Mouse (Mus musculus) stomach, embryonic 16.5 days (tissue): ENCODE measurements around the gene Gdf7. TPM values are rescaled to one million over a fixed set of nuclear protein-coding genes. Genes with fewer than 3 reads are reported as not detected.

Source experiments
- ATAC-seq: fragments of 200-750 bp; cut with Nextera tagmentation; 2 replicates; pipeline ENCODE4 v1.8.0; 2017; ENCODE audit warnings: moderate number of reproducible peaks, moderate TSS enrichment; ENCODE audit not compliant: insufficient read depth, low FRiP score
- H3K27ac ChIP-seq: fragments of 300-500 bp; sonication (generic); 2 replicates; pipeline ENCODE4 v1.5.1; 2014; ENCODE audit warnings: low read length
- H3K27me3 ChIP-seq: fragments of 300-500 bp; sonication (generic); 2 replicates; pipeline ENCODE4 v1.6.1; 2014; ENCODE audit warnings: low read length, control low read depth, mixed read lengths; ENCODE audit not compliant: control insufficient read depth, insufficient read depth
- H3K36me3 ChIP-seq: fragments of 300-500 bp; sonication (generic); 2 replicates; pipeline ENCODE4 v1.6.1; 2014; ENCODE audit warnings: low read length; ENCODE audit not compliant: control insufficient read depth, insufficient read depth
- H3K4me1 ChIP-seq: fragments of 300-500 bp; sonication (generic); 2 replicates; pipeline ENCODE4 v1.6.1; 2014; ENCODE audit warnings: low read length, control low read depth, mixed read lengths; ENCODE audit not compliant: control insufficient read depth, insufficient read depth
- H3K4me2 ChIP-seq: fragments of 300-500 bp; sonication (generic); 2 replicates; pipeline ENCODE4 v1.6.1; 2014; ENCODE audit warnings: low read depth, low read length, mixed read lengths
- H3K4me3 ChIP-seq: fragments of 300-500 bp; sonication (generic); replicated peaks from 2 replicates; pipeline ENCODE4 v1.5.1; 2014; ENCODE audit warnings: mild to moderate bottlenecking, low read length
- H3K9ac ChIP-seq: fragments of 300-500 bp; sonication (generic); 2 replicates; pipeline ENCODE4 v1.6.1; 2014; ENCODE audit warnings: low read length
- H3K9me3 ChIP-seq: fragments of 300-500 bp; sonication (generic); replicated peaks from 2 replicates; pipeline ENCODE4 v1.6.1; 2016; ENCODE audit warnings: low read length, control low read depth; ENCODE audit not compliant: control insufficient read depth
- WGBS: fragments of 180-500 bp; shearing (Covaris S2); extraction: QIAGEN DNeasy Blood & Tissue Kit; methylation state at CpG from one replicate; pipeline ENCODE4 v1.1.7; 2014; 5-methylcytosine and 5-hydroxymethylcytosine counted together
- polyA plus RNA-seq: library from polyadenylated mRNA; unstranded; fragments of >200 nt; fragmentation: Nextera tagmentation; extraction: Ambion mirVana; gene quantifications from 2 replicates; pipeline ENCODE4 v1.2.1, GENCODE M21; 2015

Gdf7 gene
- polyA plus RNA-seq, 1 experiment from 2014 or later, result 0.09 TPM

- H3K9me3 ChIP-seq, result no peaks in the 10 kb centered on the region
- H3K4me1 ChIP-seq, result no peaks in the 10 kb centered on the region; the same call in 1 of the 2 replicates
- H3K27me3 ChIP-seq, result no peaks in the 10 kb centered on the region
- no peaks in the 10 kb centered on the region for H3K36me3 ChIP-seq
- no peak overlapping the region for H3K4me2 ChIP-seq
- no peak overlapping the region for H3K9ac ChIP-seq
- no peak overlapping the region for H3K4me3 ChIP-seq
- H3K27ac ChIP-seq, result no peak overlapping the region
- WGBS, result 84% methylated on average over 7 of the region's 7 CpGs
- no peak for ATAC-seq
These were observed 35.4 kb downstream of the Gdf7 start for GRCm38 (mm10) chr12:8266311-8266710.

- no peak for ATAC-seq
- no peak overlapping the region for H3K4me3 ChIP-seq
- H3K27me3 ChIP-seq, result no peaks in the 10 kb centered on the region
- H3K9ac ChIP-seq, result no peak overlapping the region
- H3K9me3 ChIP-seq, result no peaks in the 10 kb centered on the region
- no peak overlapping the region for H3K4me2 ChIP-seq
- no peak overlapping the region for H3K27ac ChIP-seq
- H3K4me1 ChIP-seq, result no peaks in the 10 kb centered on the region
- WGBS, result 35% methylated on average over 2 of the region's 2 CpGs
- H3K36me3 ChIP-seq, result no peaks in the 10 kb centered on the region
These were observed 41.5 kb downstream of the Gdf7 start for GRCm38 (mm10) chr12:8260297-8260696.

Other genes with a start within 250 kb of the Gdf7 start
- gene Ldah, start 93.8 kb downstream of the Gdf7 start, polyA plus RNA-seq, result 56.6 and 58.3 TPM in 2 replicates
- gene Hs1bp3, start 11.5 kb upstream of the Gdf7 start, polyA plus RNA-seq, result 15.7 and 16.5 TPM in 2 replicates
- 32.0 and 34.3 TPM in 2 replicates for gene Rhob, start 198.1 kb upstream of the Gdf7 start, polyA plus RNA-seq